Mouse (Mus musculus): ENCODE results near the gene Ssh3.

Ssh3 gene

GRCm38 (mm10) chr19:4268566-4269361 lies at the start of gene Ssh3:
Gene Ssh3 (minus strand): TSS chr19:4269180.
- DNase-seq (ENCODE audit: low spot score in 2 of 2), result peak; percentile 47 to 48

DNA sequence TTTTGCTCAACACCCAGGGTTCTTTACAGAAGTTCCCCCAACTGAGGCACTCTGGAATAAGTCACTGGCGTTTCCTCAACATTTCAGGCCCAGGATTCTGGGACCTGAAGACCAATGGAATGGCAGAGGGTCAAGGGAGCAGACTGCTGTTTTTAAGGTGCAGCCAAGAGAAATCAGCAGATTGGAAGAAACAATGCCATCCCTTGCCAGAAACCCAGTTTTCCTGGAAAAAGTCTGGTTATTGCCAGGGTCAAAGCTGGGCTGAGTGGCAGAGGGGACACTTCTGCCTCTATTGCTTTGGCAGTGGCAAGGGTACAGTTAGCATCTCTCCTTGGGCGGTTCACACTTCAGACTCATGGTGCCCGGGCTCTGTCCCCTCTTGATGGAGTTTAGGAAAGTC lies 48.2 kb upstream of the Ssh3 start:
- no peak for DNase-seq (ENCODE audit: low spot score in 2 of 2)

DNA sequence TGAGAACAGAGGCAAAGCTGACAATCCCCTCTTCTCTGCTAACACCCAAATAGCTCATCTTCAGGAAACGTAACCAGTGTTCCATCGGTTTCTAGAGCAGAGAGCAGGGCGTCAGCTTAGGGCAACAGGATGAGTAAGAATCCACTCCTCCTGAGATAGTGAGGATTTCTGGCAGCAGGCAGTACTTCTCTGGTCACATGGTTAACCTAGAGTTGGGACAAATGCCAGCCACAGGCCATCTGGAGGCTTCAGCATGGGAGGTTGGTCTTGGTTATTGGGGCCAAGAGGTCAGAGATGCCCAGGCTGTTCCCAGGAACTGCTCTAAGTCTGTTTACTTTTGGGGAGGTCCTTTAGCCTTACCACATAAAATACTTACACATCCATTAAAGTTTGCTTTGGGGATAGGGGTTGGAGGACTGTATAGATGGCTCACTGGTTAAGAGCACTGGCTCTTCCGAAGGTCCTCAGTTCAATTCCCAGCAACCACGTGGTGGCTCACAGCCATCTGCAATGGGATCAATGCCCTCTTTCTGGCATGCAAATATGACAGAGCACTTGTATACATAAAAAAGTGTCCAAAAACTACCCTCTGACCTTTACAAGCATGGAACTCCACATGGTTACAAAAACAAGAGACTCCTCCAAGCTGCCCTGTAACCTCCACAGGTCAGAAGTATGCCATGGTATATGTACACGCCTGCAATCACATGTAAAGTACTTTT lies 46.4 kb upstream of the Ssh3 start:
- DNase-seq (ENCODE audit: low spot score in 2 of 2), result no peak

DNA sequence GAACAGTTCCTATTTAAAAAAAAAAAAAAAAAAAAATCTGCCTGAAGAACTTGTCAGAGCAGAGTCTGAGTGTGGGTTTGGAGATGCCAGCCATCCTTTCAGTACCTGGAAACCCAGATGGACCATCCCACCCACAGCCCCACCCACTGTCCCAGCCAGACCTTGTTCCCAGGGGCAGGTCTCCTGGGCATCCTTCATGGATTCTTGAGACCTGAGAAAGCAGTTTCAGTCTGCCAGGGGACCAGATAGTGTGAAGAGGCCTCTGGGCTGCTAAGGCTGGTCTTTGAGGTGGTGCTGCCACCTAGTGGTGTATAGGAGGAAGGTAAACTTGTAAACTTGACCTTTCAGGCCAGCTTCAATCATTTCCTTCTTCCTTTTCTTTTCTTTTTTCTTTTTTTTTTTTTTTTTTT lies 40.8 kb upstream of the Ssh3 start:
- peak in 1 of 2 experiments; percentile 31 for DNase-seq (ENCODE audit: low spot score in 2 of 2)

GRCm38 (mm10) chr19:4309302-4309701 lies 40.3 kb upstream of the Ssh3 start:
- peak in 1 of 2 experiments; percentile 4 for DNase-seq (ENCODE audit: low spot score in 2 of 2)

DNA sequence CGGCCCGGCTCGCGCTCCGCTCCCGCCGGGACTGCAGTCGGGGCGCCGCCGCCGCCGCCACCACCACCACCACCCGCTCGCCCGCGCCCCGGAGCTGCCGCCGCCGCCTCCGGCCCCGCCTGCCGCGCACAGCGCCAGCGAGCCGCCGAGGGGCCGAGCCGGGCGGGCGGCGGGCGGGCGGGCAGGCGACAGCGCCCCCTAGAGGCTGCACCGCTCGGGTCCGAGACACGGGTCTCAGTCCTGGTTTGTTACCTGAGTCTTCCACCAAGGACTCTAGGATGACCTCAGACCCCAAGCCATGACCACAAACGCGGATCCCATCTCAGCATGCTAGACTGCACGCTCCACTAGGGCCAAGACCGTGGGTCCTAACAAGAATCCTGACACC lies 37.2 kb upstream of the Ssh3 start, which contains the start of gene Grk2:
Grk2 (minus strand) TSS at position 33 of the 388 bp plus-strand sequence.
- peak in 1 of 2 experiments; percentile 71 for DNase-seq (ENCODE audit: low spot score in 2 of 2)

DNA sequence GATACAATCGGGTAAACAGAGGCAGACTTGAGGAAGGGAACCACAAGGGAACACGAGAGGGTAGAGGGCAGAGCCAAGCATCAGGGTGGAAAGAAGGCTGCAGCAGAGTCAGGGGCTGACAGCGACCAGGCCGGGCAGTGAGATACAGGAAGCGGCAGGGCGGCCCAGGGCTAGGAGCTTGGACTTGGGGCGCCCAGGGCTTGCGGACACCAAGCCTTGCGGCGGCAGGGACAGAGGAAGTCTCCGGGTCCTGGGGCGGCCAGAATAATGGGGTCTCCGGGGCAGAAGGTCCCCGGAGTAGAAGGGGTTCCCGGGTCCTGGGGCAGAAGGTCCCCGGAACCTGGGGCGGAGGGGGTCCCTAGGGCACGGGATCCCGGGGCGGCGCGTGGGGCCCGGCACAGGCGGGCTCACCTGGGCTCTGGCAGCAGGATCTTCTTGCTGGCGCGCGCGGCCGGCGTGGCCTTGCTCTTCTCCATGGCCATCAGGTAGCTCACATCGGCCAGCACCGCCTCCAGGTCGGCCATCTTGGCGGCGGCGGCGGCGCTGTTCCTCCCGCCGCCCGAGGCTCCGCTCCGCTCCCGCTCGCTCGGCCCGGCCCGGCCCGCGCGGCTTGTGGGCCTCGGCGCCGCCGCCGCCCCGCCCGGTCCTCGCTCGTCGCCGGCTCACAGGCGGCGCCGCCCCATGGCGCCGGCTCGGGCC lies 36.7 kb upstream of the Ssh3 start:
- no peak for DNase-seq (ENCODE audit: low spot score in 2 of 2)

DNA sequence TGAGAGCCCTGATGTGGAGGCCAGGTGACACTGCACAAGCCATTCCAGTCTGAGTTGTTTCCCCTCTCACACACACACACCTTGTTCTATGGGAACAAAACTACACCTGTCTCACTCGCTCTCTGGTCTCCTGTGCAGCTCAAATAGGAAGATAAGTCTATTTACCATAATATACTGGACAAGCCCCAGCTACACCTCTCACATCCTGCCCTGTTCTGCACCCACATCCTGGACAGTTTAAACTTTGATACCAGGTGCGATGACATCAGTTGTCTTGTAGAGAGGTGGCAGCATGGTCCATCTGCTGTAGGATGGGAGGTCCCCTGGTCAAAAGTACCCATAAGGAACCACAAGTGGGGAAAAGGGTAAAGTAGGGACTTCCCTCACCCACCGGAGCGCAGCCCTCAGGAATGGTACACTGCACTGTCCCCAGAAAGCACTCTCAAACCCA lies 35.9 kb upstream of the Ssh3 start:
- no peak for DNase-seq (ENCODE audit: low spot score in 2 of 2)

DNA sequence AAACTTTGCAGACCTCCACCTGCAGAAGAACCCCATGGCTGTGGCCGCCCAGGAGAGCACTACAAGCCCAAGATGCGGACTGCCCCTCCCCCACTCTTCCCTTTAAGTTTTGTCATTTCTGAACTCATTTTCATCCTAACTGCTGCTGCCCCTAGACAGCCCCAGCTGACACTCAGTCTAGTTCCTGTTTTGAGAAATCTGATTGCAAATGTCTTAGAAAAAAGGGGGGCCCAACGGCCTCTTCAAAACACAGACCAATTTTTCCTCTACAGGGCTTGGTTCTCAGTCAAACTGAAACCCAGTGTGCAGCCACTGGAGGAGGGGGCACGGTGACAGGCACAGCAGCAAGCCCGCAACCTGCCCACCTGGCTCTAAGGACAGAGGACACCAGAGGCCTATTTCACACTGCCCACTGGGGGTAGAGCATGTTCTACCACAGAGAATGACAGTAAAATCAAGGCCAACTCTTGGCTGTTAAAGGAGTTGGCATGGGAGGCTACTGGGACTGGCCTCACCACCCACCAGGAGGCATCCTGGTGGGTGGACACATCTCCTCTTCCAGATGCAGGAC lies 35.4 kb upstream of the Ssh3 start:
- DNase-seq (ENCODE audit: low spot score in 2 of 2), result no peak

GRCm38 (mm10) chr19:4303640-4303995 lies 34.6 kb upstream of the Ssh3 start:
- no peak for DNase-seq (ENCODE audit: low spot score in 2 of 2)

GRCm38 (mm10) chr19:4302936-4303639 lies 34.1 kb upstream of the Ssh3 start:
- no peak for DNase-seq (ENCODE audit: low spot score in 2 of 2)

- DNase-seq (ENCODE audit: low spot score in 2 of 2), result no peak
Observed at GRCm38 (mm10) chr19:4301735-4302651, 33.0 kb upstream of the Ssh3 start.

- no peak for DNase-seq (ENCODE audit: low spot score in 2 of 2)
Observed at GRCm38 (mm10) chr19:4300852-4301734, 32.1 kb upstream of the Ssh3 start.

DNA sequence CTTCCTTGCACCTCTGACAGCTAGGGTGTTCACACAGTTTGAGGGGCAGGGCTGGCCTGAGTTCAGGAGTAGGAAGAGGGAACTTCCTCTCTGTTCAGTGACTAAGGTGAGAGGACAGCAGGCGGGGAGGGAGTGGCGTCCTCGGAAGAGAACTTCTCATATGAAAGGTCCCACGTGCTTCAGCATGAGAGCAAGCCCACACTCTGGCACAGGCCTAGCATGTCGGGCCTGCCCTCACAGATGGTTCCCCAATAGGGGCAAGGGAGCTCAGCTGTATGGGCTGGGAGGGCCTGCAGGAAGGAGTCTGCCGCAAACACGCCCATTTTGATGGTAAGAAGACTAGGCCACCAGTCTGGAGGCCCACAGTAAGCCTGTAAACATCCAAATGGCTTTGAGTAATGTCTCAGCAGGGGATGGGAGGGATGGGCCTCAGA lies 31.3 kb upstream of the Ssh3 start:
- no peak for DNase-seq (ENCODE audit: low spot score in 2 of 2)

DNA sequence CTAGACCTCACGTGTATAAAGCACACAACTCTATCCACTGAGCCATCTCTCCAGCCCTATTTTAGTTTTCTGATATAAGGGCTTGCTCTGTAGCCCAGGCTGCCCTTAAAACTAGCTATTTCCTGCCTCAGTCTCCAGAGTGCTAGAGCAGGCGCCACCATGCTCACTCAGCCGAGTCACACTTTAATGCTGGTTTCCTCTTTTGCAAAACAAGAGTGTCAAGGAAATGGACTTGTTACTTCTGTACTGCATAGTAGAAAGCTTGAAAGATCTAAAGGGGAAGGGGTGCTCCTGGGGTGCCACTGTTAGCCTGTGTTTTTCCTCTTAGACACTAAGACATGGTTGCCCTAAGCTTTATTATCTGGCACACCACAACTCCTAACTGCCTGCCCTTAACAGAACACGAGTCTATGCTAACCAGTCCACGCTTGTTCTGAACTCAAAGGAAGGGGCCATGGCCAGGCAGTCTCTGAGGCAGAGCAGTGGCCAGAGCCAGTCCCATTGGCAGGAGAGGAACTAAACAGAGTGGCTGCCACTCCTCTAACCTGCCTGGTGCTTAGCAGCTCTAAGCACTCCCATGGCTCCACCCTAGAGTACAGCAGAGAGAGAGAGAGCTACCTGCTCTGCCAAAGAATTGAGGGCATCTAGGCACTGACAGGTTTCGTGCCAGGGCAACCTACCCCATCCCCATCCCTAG lies 30.7 kb upstream of the Ssh3 start:
- no peak for DNase-seq (ENCODE audit: low spot score in 2 of 2)

DNA sequence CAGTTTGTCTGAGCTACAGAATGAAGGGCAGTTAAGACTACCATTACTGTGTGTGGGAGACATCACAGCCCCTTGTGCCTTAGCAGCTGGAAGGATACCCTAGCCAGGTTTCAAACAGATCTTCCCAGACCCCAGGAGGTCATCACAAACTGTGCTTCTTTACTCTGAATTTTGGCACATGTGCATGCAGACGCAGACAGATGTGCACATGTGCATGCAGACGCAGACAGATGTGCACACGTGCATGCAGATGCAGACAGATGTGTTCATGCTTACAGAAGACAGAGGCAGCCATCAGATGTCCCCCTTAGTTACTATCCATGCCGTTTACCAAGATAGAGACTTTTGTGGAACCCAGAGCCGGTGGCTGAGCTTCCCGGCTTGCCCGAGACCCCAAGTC lies 30.1 kb upstream of the Ssh3 start:
- no peak for DNase-seq (ENCODE audit: low spot score in 2 of 2)

DNA sequence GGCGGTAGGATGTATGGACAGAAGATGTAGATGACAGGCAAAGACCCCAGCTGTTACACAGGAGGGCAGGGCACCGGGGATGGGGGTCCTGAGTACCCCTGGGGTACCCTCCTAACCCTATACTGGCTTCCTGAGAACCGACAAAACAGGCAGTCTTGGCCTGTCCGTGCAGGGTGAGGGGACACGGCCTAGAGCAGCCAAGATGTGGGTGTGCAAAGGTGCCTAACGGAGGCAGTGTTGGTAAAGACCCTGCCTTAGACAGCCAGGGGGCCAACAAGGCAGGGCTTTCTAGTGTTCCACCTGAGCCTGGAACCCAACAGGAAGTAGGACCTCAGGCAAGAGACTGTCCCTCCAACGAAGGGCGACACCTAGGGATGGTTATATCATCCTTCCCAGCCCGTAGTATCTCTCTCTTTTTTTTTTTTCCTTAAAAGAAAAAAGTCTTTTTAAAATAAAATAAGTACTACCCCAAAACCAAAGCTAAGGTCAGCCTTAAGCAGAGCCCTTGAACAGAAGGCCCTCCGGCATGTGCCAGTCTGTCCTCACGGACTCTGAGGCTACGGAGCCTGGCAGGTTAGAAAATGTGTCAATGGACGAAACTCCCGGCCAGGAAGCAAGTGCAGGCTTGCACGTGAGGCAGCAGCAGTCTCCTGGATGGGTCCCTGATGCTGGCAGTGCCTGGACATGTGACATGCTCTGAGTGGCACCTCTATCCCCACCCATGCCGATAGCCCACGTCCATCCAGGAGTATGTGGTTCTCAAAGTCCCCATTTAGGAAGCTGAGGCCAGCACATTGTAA lies 29.5 kb upstream of the Ssh3 start:
- no peak for DNase-seq (ENCODE audit: low spot score in 2 of 2)

DNA sequence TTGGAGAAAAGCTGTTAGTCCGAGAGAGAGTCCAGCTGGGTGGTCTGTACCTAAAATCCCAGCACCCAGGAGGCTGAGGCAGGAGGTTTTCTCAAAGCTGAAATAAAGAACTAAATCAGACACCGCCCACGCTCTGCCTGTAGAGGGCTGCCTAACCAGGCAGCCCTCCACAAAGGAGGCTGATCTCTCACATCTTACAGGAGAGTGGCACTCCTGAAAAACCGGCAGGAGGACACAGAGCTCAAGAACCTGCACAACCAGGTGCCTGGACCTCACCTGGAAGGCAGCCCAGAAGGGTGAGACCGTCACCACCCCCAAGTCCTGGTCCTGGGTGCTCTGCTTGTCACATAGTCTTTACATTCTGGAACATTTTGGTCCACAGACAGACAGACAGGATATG lies 28.9 kb upstream of the Ssh3 start:
- no peak for DNase-seq (ENCODE audit: low spot score in 2 of 2)

Measured in frontal cortex, postnatal 14 days (tissue).